Mouse (Mus musculus) NIH3T3 (cell line): ENCODE data around the gene Gc.

Experiments
- DNase-seq: peaks from one replicate; pipeline ENCODE4 v3.0.0-alpha.2; 2012; ENCODE audit warnings: low read depth

Gene Gc

GRCm38 (mm10) chr5:89457554-89458062 lies at the start of gene Gc:
Gc (minus strand) TSS chr5:89457898.
- DNase-seq, result no peak

DNA sequence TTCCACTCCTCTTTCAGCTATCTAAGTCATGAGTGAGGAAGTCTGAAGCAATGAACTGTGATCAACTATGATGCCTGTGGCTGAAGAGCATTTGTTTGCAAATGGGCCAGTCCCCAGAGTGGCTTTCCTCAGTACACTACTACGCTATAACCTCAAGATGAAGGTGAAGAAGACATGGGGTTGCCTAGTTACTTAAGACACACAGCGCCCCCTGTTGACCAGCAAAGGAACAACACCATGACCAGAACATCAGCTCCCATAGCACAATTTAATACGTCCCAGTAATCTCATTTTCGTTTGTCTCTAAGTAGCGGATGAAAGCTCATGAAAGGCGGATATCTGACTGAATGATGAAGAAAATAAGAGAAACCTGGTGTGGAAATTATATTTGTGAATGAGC lies 42.5 kb upstream of the Gc start:
- DNase-seq, result peak; percentile 24

GRCm38 (mm10) chr5:89492560-89492959 lies 34.9 kb upstream of the Gc start:
- DNase-seq, result no peak

- DNase-seq, result no peak
Measured at GRCm38 (mm10) chr5:89470483-89470882, 12.8 kb upstream of the Gc start.

GRCm38 (mm10) chr5:89467886-89468285 lies 10.2 kb upstream of the Gc start:
- DNase-seq, result no peak

DNA sequence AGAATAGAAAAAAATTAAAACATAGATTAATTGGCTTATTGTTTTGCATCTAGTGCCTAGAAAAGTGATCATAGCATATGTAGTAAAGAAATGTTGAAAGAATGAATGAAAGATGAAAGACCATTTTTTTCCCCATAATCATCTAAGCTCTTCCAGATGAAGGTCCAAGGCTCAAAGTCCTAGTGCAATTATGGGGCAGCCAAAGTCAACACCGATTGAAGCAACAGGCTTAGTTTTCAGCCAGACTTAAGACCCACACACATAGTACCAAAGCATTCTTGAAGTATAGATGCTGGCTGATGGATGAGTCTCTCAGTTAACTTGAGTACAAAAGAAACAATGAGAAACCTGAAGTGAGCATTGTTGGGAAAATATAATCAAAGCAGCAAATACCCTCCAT lies 9.3 kb upstream of the Gc start:
- DNase-seq, result no peak

DNA sequence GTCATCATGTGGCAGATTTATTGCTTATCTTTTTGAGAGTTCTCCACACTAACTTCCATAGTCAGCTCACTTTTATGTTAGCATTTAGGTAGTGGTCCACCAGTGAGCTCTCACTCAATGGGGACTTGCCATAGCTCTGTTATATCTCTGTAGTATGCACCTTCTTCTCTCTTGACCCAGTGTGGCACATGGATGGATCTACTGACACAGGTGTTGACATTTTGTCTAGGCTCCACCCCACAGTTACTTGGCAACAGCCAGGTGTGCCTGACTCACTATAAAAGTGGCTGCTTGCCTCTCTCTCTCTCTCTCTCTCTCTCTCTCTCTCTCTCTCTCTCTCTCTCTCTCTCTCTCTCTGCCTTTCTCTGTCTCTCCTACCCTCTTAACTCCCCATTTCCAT lies 8.6 kb upstream of the Gc start:
- DNase-seq, result no peak

GRCm38 (mm10) chr5:89461817-89462216 lies 4.1 kb upstream of the Gc start:
- DNase-seq, result no peak

GRCm38 (mm10) chr5:89459591-89459990 lies 1.9 kb upstream of the Gc start:
- DNase-seq, result no peak

DNA sequence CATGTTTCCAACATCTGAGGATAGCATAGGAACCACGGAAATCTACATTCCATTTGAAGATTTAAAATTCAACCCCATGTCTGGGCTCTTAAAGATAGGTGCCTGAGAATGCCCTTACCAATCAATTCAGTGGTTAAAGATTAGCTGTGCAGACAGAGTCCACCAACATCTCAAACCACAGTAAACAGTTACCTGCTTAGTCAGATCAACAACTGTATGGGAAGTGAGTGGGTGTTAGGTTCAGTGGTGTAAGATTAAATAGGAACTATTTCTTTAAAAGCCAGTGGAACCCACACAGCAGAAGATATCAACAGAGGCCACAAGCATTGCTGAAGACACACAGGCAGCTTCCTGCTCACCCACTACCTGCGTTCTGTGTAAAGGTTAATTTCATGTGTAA lies 1.3 kb upstream of the Gc start:
- no peak for DNase-seq

GRCm38 (mm10) chr5:89455526-89455925 lies 2.2 kb downstream of the Gc start:
- DNase-seq, result peak; percentile 44

DNA sequence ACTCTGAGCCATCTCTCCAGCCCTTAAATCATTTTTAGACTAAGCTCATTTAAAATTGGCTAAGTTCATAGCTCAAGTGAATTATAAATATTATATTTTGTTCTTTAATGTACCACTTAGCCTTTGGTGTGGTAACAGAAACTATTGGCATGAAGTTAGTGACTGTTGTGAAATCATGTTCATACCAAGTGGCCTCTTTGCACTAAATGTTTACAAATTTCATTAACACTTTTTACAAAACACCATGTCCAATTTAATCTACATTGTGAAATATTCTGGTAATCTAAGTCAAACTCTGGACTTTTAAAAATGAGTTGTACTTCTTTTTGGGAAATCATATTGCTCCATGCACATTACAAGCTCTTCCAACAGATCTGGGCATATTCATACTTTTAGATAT lies 6.9 kb downstream of the Gc start:
- DNase-seq, result no peak

GRCm38 (mm10) chr5:89449325-89449724 lies 8.4 kb downstream of the Gc start:
- DNase-seq, result no peak

- no peak for DNase-seq
Measured at GRCm38 (mm10) chr5:89447978-89448377, 9.7 kb downstream of the Gc start.

DNA sequence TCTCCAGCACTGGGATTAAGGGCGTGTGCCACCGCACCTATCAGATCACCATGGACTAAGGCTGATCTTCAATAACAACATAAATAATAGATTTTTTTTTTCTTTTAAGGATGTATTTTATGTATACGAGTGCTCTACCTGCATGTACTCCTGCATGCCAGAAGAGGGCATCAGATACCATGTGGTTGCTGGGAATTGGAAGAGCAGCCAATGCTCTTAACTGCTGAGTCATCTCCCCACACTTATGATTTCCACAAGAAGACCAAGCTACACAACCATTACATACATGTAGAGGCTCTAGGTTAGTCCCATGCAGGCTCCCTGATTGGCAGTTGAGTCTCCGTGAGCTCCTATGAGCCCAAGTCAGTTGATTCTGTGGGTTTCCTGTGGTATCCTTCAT lies 13.3 kb downstream of the Gc start:
- DNase-seq, result peak; percentile 39

GRCm38 (mm10) chr5:89411536-89411935 lies 46.2 kb downstream of the Gc start:
- peak; percentile 6 for DNase-seq

DNA sequence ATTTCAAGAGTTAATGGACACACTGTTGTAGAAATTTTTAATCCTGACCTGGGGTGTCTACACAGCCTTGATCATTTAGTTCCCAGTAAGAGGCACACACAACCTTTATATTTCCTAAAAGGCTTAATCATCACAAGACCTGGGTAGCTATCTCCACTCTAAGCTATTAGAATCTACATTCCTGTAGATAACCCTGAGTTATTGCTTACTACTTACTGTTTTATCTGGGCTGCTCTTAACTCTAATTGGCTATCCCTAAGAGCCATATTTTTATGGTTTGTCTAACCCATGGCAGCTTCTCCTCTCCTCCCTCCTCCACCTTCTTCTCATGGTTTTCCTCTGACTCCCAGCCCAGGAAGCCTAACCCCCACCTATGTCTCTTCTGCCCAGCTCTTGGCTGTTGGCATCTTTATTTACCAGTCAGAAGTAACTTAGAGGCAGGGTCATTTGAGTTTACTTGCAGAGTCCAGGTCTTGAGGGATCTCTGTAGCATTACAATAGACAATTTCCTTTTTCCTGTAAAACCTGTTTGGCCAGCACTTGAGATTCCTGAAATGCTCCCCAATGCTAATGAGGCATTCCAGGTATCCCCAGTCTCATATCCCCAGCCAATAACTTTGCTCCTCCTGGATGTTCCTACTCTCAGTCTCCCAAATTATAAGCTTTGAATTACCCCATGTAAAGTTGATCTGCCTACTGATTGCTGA lies 50.2 kb downstream of the Gc start:
- no peak for DNase-seq

DNA sequence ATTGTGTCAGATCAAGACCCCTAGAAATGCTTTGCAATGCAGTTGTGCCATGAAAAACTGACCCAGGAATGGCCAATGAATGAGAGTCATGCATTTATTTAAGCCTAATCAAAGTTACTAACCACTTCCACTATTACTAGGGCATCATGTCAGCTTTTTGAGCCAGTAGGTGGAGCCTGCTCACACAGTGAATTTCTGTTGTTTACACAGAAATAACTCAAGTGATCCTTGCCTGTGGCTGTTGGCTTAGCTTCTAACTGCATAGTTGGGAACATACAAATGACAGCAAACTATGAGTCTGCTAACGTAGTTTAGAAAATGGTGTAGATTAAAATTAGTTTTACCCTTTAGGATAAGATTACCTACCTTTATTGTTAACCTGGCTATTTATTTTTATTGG lies 52.6 kb downstream of the Gc start:
- peak; percentile 1 for DNase-seq

GRCm38 (mm10) chr5:89390405-89390804 lies 67.3 kb downstream of the Gc start:
- DNase-seq, result no peak

DNA sequence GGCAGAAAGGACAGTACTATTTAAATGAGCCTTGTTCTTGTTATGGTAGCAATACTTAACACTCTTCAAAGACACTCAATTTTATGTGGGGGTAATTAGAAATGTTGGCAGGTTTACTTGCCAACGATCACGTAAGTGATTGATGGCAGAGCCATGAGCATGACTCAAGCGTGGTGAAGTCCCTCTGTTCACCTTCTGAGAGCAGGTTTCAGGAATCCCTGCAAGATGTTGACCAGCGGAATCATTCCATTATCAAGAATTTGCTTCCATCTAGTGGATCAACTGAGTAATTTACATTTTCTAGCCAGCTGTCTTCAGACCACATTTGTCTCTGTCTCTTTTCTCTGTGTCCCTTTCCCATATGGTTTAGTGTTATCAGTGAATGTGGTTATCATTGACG lies 73.5 kb downstream of the Gc start:
- peak; percentile 57 for DNase-seq

- no peak for DNase-seq
Measured at GRCm38 (mm10) chr5:89381340-89381739, 76.4 kb downstream of the Gc start.

GRCm38 (mm10) chr5:89370140-89370539 lies 87.6 kb downstream of the Gc start:
- peak; percentile 11 for DNase-seq

DNA sequence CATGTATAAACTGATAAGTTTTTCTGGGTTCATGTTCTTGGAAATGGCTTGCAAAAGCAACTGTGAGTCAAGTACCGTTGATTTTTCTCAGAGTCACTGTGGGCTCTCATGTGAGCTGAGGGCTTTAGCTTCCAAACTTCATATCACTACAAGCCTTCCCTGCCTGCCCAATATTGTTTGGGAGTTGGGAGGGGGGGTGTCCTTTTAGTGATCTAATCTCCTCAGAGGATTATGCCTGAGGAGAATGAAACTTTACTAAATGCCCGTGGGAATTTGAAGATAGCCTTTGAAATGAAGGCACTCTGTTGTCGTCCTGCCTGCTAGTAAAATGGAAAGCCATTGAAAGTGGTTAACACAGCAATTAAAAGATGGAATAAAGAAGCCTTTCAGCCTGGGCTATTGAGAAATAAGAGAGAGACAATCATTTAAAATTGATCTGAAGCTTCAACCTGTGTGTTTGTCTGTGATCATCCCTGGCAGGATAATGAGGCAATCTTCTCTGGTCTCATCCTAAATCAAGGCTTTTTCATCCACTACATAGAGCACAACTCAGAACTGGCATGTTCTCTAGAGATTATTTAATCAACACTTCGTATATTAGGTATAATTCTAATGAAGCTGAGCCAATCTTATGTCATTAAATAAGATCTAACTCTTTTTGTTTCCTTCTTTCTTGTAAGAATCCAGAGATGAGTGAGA lies 89.5 kb downstream of the Gc start:
- no peak for DNase-seq
